Mouse (Mus musculus) A20 (cell line): Measurements from ENCODE around the gene Tacc3.
A peak's percentile ranks its signal among the peaks of the same experiment; 100 is the strongest.

Experiments used
- DNase-seq: peaks from one replicate; pipeline ENCODE4 v3.0.0-alpha.2; 2011; ENCODE audit warnings: low read depth, low spot score

Tacc3 gene

DNA sequence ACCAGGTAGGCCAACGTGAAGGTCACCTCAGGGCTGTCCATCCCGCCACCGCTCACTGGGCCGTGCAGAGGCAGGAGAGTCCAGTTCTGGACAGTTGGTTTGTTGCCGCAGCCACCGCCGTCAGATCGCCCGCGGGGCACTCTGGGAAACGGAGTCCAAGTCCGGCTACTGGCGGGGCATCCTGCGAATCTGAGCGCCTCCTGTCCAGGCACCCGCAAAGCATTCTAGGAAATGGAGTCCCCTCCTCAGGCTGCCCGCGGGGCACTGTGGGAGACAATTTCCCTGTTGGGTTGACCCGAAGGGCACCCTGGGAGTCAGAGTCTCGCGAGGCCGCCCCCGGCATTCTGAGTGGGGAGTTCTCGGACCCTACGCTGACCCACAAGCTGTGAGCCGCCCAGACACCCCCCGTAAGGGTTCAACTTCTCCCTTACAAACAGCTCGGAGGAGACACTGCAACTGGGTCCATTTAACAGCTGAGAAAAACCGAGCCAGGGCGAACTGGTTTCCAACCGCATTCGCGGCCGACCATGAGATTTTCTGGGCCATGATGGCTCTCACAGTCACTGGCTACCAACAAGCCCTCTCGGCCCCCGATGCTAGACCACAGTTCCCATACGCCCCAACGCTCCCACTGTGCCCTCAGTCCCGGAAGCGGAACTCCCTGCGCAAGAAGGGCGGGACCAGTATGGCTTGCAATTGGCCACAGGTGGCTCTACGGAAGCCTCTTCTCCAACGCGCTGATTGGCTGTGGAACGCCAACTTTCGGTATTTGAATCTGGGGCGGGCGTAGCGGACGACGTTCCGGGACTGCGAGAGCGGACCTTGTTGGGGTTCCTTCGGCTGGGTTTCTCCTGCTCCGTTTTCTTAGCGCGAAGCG is at the start of gene Tacc3, which contains the start of gene Tmem129:
Gene Tacc3 (plus strand): TSS at position 342 of the 877 bp plus-strand sequence.
Gene Tmem129 (minus strand): TSS at position 630 of the 877 bp plus-strand sequence.
- peak; percentile 98 for DNase-seq

DNA sequence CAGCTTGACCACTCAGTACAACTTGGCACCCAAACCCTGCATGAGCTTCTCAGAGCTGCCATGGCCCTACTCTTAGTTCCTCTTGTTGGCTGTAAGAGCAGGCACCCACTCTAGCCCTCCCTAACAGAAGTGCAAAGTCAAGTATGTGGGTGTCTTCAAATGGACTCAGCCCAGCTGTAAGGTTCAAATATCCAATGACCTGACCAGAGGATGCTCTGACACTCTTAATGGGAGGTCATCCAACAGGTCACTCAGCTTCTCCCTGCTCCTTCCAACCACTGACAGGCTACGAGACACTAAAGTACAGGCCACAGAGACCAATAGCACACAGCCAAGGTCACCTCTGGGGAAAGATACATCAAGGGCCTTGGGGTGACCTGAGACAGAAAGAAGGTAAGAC is 48.7 kb upstream of the Tacc3 start:
- DNase-seq, result no peak

DNA sequence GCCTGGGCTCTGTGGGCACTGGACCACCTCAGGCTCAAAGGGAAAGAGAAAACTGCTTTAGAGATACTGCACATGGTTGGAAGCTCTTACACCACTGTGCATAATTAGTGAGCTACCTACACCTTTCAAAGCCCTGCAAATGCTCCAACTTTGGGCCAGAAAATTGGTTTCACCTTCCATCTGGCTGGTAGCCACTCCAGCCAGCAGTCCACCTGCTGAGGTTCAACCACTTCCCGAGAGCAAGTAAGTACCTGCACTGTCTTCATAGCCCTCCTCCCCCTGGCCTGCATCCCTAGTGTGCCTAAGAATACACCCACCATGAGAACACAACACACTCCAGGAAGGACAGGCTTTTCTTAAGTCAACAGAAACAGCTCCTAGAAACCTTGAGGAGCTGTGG is 46.1 kb upstream of the Tacc3 start:
- no peak for DNase-seq

DNA sequence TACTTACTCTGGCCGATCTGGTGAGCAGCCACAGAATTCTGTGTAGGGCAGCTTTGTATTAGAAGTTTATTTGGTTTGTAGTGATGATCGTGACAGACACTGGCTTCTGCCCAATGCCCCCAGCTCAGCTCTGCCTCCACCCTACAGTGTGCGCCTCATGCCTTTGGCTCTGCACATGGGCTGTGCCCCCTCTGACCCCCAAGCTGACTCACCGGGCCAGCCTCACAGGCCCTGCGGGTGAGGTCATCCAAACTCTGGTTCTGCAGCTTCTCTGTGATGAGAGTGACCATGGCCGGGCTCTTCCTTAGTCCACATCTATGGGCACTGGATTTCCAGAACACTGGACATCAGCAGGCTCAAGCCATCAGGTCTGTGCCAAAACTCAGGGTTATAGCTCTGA is 43.5 kb upstream of the Tacc3 start:
- DNase-seq, result no peak

DNA sequence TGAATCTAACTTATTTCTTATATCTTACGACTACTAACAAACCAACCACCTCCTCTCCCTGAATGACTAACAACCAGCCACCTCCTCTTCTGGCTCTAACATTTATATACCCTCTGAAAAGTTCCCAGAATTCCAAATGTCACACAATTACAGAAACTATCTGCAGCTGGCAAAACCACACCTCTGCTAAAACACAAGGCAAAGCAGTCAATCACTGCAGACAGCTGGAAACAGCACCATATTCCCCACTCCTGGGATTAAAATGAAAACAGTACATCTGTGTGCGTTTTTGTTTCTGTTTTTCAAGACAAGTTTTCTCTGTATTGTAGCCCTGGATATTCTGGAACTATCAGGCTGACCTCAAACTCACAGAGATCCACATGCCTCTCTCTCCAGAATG is 35.3 kb upstream of the Tacc3 start:
- no peak for DNase-seq

DNA sequence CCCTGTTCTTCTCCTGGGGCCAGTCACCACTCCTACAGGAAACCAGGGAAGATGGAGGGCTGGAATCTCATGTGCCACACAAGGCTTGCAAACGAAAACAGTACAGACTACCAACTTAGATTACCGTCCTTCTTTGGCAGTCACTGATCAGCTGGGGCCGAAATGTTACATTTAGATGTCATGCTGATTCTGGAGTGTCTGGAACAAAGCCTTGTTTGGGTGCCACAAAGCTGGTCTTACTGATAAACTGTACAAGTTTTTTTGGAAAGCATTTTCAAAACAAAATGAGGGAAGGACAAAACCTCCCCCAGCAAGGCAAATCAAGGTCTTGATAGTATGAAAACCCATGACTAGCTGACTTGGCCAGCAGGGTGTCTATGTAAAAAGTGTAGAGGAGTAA is 34.2 kb upstream of the Tacc3 start:
- DNase-seq, result no peak

DNA sequence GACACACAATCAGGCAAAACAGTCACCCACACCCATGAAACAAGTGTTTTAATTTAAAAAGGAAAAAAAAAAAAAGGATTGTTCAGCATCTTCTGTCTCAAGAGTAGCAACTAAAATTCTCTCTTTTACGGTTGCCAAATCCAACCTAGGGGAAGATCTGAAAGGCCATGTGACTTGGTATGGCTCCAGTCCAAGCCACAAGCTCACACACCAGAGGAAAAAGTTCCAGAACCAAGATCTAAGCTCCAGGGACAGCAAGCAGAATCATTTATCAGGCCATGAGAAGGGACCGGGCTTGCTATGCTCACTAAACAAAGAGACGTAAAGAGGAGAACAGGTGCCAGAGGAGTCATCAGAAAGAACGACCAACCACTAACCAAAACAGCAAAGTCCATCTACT is 30.0 kb upstream of the Tacc3 start:
- DNase-seq, result peak; percentile 41

DNA sequence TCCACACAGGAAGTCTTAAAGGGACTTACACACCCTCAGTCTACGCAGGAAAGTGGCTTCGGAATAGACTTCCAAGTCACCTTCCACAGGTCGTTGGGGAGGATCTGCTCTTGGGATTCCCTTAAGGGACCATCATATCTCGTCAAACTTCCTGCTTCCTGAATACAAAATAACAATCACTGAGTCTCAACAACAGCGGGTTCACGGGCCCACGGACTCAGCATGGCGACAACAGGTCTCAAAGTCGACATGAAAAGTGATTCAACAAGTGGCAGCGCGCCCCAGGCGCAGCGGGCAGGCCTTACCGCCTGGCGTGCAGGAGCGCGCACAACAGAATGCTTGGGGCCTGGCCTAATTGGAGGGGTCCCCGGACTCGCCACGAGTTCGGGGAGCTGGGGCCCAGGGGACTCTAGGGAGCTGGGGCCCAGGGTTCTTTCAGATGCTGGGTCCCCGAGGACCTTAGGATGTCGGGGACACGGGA is 29.1 kb upstream of the Tacc3 start:
- no peak for DNase-seq

DNA sequence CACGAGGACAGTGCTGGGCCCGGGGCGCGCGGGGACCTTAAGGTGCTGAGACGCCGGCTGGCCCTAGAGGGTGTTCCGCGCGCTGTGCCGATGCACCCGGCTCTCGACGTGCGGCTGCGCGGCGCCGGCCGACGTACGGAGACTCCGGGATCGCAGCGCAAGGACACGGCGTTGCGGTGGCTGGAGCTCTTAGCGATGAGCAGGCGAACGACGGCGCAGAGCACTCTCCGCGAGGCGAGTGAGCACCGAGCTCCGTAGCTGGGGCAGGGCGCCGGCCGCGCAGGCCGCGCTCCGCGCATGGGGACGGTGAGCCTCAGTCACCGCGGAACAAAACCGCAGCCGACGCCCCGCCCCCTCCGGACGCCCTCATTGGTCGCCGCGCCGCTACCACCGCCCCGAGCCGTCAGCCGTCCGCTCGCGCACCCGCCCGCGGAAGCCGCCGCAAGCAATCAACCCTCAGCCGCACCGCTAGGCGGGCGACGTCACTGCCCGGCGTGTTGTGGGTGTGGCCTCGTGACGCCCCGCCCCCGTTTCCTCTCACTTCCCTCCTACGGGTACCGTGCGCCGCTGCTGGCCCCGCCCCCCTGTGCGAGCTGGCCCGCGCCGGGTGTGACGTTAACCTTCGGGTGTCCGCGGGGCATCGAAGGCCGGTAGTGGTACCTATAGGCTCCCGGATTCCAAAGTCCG is 28.5 kb upstream of the Tacc3 start, which contains the start of the genes Fam53a and Gm9903:
Gene Fam53a (minus strand): TSS at position 335 of the 687 bp plus-strand sequence.
Gene Gm9903 (plus strand): TSS at position 625 of the 687 bp plus-strand sequence.
- DNase-seq, result peak; percentile 99

DNA sequence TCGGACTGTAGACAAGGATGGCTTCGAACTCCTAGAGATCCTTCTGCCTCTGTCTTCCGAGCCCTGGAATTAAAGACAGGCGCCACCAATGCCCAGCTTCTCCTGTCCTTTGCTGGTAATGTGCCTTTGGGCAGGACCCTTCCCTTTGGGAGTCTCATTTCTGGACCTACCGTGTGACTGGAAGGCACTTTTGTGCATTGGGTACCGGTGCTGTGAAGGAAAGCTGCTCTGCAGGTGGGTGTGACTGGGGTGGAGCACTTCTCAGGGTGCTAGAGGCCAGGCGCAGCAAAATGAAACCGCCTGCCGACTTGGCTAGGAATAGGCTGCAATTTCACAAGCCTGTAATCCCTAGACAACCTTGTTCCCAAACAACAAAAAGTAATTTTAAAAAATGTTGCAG is 27.9 kb upstream of the Tacc3 start:
- no peak for DNase-seq

DNA sequence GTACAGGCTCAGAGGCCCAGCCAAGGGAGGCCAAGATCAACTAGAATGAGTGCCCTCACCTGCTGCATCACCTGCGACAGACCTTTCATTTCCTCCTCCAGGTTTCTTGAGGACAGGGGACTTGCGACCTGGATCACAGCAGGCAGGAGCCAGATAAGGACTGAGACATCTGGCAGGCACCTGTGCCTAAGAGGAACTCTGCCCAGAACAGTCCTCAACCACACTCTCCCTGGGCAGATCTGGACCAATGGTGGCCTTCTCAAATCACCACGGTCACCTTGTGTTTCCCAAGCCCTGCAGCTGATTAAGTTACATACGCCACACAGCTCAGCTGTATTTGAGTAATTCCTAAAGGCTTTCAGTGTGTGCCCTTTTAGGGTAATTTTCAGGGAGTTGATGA is 27.3 kb upstream of the Tacc3 start:
- peak; percentile 38 for DNase-seq

DNA sequence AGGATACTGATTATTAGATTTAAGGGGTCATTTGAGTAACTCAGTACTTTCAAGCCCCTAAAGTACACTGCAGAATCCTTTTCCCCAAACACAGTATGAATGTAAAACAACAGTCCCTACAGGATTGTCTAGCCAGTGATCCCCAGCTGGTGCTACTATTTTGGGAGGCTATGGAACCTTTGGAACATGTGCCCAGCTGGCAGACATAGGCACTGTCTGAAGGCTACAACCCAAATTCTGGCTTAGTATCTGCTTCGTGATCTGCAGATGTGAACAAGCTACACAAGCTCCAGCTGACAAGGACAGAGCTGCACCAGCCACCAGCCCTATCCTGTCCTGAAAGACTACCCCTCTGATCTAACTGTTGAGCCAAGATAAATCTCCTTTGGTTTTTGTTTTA is 25.4 kb upstream of the Tacc3 start:
- DNase-seq, result no peak

DNA sequence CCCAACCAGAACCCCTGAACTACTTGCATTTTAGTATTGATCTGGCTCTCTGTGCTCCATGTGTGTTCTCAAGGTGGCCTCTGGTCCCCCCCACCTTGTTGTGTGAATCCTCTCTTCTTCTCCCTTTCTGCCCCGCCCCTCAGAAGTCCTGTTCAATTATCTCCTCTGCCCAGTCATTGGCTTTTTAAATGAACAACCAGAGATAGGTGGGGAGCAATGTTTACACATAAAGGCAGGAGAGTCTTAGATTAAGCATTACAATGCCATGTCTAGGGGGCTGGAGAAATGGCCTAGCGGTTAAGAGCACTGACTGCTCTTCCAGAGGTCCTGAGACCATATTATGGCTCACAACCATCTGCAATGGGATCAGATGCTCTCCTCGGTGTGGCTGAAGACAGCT is 22.6 kb upstream of the Tacc3 start:
- no peak for DNase-seq

DNA sequence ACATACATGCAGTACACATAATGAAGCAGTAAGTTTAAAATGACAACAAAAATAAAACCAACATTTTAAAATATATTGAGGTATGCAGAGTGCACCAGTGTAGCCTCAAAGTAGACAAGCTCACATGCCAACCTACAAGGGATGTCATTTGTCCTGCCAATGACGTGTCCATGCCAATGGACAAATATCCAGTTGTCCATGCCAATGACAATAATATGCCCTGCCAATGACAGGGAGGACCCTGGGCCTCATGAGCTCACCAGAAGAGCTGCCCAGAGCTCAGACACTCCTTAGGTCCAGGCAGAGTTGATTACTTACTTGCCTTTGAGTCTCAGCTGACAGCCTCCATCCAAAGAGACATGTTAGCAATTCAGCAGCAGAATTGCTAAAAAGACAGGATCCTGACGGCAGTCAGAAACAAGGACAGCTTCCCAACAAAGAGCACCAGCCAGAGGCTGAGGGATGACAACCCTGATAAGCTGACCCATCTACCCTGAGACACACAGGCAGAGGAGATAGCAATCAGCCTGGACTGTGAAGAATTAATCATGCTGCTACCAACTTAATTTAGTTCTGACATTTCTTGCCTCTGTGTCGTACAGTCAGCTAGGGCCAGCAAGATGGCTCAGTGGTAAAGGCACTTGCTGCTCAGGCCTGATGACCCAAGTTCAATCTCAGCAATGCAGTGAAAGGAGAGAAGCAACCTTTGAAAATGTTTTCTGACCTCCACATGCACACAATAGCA is 20.1 kb upstream of the Tacc3 start:
- no peak for DNase-seq

DNA sequence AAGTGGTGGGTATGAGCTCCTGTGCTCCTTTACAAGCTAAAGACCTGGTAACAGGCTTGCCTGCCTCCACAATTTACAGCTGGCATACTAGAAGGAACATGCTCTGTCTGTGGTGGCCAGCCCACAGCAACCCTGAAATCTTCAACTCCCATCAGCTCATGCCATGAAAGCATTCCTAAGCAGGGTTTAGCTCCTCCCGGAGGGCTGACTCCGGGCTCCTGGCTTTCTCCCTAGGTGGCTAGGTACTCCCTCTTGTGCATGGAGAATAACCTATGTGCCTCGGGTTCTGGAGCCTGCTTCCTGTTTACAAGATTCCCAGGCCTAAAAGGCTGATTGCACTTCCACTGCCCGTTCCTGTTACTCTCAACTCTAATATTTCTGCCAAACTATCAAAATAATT is 19.1 kb upstream of the Tacc3 start:
- no peak for DNase-seq

DNA sequence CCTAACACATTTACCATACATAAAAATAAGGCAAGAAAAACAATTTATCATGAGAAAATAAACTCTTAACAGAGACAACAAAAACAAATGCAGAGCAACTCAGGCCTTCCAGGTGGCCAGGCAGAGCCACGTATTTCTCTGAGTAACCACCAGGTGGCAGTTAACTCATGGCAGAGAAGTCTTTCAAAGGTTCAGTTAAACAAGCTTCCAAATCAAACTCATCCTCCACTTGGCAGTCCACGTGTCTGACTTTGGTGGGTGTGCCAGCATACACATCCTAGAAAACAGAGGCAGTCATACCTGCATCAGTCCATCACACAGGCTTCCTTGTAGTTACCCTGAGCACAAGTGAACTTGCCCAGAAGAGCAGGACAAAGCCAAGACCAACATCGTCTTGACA is 17.3 kb upstream of the Tacc3 start:
- peak; percentile 51 for DNase-seq

DNA sequence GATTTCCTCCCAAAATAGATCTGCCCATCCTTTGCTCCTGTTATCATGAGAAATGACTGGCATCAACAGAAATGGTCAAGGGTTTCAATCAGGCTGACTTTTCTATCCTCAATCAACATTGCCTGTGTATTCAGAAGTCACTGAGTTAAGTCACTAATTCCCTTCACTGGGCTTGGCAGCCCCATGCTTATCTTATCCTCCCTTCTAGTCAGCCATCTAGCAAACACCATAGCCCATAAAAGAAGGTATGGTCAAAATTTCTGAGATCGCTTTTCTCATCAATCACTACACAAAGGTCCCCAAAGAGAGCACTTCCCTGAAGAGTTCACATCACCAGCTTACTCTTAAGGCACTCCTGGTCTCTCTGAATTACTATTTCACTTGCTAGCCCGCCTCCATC is 6.9 kb upstream of the Tacc3 start:
- peak; percentile 19 for DNase-seq

DNA sequence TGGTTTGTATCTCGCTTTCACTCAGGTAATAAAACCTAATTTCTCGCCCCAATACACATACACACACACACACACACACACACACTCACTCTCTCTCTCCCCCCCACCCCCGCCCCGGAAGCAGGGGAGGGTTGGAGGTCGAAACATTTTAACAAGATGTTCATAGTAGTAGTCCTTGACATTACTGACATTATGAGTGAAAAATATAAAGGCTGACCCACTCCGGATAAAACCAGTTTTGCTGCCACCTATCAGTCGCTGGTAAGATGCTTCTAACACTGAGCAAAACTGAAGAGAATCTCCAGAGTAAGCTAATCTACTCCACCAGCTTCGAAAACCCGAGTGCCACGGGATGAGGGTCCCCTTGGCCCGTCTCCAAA is 6.4 kb upstream of the Tacc3 start:
- no peak for DNase-seq

DNA sequence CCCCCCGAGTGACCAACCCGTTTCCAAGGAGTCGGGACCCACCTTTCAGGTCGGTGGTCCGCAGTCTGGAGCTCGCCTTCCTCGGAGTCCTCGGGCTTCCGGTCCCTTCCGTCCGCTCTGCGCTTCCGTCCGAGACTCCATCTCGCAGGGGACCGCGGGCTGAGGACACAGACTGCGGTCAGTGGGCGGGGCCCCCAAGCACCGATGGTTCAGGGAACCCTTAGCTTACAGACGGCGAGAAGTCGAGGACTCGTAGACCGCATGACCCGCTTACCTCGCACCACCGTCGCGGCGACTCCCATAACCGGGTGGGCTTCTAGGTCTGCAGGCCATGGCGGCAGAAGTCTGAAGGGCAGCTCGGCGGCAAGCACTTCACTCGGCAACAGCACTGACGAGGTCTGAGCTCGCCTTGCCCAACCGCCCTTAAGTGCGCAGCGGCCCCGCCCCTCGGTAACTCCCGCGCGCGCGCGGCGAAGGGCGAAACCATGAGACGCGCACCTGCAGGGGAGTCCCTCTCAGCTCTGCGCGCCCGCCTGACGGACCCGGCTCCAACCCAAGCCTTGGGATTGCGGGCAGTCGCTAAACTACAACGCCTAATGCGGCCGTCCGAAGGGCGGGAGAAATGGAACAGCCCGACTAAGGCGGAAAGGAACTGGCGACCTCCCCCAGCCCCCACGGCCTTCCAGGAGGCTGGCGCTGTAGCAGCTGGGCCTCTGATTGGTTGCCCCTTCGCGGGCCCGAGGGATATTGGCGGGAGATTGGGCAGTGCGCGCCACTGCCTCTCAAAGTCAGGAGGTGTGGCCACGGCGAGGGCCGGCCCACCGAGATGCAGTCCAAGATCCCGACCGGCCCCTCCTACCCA is 5.8 kb upstream of the Tacc3 start, which contains the start of gene Slbp:
Gene Slbp (minus strand): TSS at position 654 of the 862 bp plus-strand sequence.
- DNase-seq, result peak; percentile 99

DNA sequence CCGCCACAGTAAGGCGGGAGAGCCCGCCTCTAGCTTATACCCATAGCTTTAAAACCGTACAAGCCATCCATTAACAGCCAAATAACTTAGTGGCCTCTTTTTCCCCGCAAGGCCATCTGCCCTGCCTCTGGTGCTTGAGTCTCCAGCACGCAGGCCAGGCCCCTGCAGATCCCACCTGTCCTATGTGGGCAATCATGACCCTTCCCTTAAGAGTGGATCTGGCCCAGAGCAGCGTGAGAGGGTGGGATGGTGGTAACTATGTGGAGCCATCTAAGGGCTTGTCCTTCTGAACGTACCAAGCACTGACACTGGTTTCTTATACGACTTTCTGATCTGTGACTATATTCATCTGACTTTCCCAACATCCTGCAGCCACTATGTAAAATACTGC is 5.2 kb upstream of the Tacc3 start:
- no peak for DNase-seq

DNA sequence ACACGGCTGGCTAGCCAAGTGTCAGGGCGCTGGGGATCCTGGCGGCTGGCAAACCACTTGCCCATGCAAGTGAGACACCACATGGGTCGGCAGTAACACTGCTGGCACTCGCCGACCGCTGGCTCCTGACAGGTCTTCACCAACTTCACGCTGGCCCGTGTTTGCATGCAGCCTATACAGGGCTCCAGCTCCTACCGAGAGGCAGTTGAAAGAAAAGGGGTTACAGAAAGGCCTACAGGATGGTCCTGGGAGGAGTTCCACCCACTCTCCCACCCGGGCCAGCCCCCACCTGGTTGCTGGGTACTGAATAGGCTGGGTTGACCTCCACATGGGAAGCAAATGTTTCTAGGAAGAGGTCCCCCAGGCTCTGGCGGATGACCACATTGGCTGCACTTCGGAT is 3.5 kb upstream of the Tacc3 start:
- no peak for DNase-seq
